Mouse (Mus musculus): Measurements from ENCODE around the gene Dnajc10.

The Dnajc10 gene

DNA sequence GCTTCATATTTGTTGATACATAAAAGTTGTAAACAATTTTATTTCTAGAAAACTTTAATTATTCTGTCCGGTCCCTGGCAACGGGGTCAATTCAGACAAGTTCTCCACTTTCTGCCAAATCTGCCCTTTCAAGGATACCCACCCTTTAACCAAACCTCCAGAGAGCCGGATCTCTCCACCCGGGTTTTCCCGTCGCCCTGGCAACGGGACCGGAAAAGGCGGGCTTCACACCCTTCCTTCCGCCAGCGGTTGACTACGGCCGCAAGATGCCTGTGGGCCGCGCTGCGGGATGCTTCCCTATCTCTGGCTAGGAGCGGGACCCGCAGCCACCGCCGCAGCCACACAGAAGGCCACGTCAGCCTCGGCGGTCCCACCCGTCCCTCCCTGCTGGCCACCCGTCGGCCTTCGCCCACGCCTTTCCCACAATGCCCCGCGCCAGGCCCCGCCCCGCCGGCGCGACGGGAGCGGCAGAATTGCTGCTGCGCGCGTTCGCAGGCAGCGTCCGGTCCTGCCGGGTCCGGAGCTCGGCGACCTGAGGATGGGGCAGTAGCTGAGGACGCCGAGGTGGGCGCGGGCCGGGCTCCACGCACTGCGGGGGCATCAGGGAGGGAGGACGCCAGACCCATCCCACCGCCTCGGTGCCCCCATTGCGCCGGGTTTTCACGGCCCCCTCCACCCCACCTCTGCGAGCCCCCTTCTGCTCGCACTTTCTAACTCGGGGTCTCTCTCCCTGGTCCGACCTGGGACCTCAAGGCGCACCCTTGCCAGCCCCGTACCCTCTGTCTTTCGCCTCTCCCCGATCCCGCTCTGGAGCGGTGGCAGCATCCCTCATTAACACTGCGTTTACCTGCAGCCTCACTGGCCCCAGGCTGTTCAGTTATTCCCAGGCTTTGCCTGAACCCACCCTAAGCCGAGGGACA lies at the start of gene Dnajc10:
Gene Dnajc10 (plus strand): TSS at position 225 of the 920 bp plus-strand sequence.
- peak; percentile 91 to 93 for DNase-seq (ENCODE audit: low spot score in 2 of 2)

GRCm38 (mm10) chr2:80266894-80267293 lies 48.4 kb upstream of the Dnajc10 start:
- DNase-seq (ENCODE audit: low spot score in 2 of 2): peak; percentile 85 to 86

- DNase-seq (ENCODE audit: low spot score in 2 of 2): no peak
Measured at GRCm38 (mm10) chr2:80268053-80268452, 47.2 kb upstream of the Dnajc10 start.

DNA sequence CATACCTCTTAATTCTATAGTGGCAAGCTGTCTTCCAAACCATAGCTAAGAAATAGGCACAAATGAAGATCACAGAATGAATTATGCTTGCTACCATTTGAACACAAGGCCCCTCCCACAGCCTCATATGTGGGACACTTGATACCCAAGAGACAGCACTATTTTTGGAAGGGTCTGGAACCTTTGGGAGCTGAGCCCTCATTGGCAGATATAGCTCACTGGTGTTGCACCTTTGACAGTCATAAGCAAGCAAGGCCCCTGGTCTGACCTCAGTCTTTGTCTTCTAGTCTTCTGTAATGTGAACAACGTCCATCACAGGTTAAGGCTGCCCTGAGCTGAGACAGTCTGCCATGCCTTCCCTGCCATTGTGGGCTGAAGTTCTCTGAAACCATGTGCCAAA lies 43.8 kb upstream of the Dnajc10 start:
- DNase-seq (ENCODE audit: low spot score in 2 of 2): no peak

DNA sequence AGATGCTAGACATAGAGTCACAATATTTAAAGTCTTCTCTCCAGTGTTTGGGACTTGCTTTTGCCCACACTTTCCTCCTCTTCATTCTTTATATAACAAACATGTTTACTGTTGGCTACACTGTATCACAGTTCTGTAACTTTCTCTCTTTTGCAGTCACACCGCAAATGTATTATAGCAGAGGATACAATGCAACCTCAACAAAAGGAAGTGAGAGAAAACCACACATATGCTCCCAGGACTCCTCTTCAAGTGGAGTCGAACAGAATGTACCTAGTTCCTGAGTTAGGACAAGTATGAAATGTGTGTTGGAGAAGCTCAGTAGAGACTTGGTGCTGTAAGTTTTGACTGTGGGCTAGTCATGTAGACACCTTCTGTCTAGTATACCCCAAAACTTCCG lies 42.2 kb upstream of the Dnajc10 start:
- no peak for DNase-seq (ENCODE audit: low spot score in 2 of 2)

DNA sequence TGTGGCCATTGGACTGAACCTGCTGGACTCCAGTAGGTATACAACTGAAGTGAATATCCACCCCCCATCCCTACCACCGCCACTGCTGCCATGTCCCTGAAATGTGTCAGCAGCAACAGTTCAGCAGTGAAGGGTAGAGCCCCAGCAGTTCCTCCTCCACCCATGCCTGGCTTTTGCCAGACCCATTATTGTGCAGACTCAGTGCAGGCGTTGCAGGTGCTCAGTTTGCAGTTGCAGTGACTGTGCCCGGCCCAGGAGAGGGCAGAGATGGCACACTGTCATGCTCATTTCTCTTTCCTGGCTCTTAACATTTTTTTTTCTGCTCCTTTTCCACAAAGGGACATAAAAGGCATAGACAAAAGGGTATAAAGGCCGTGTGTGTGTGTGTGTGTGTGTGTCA lies 41.5 kb upstream of the Dnajc10 start:
- no peak for DNase-seq (ENCODE audit: low spot score in 2 of 2)

GRCm38 (mm10) chr2:80275136-80275535 lies 40.1 kb upstream of the Dnajc10 start:
- peak; percentile 54 to 70 for DNase-seq (ENCODE audit: low spot score in 2 of 2)

DNA sequence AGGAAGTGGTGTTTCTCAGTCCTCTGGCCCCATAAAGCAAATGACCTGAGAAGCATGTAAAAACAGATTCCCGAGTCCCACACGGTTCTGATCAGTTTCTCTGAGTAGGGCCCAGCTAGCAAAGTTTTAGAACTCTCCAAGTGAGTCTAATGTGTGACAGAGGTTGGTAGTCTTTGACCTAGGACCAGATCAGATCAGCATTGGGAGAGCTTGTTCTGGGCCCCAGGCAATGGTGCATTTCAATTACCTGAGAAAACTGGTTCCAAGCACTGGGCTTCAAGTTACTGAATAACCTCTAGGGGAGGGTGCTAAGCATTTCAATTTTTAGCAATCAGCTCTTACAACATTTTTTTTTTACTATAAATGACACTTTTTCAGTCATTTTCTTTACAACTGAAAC lies 33.1 kb upstream of the Dnajc10 start:
- DNase-seq (ENCODE audit: low spot score in 2 of 2): no peak

GRCm38 (mm10) chr2:80286397-80286796 lies 28.9 kb upstream of the Dnajc10 start:
- no peak for DNase-seq (ENCODE audit: low spot score in 2 of 2)

- DNase-seq (ENCODE audit: low spot score in 2 of 2): no peak
Measured at GRCm38 (mm10) chr2:80292172-80292571, 23.1 kb upstream of the Dnajc10 start, which contains the start of gene Prdx6b. Gene Prdx6b, plus strand, starts transcription at chr2:80292472.

DNA sequence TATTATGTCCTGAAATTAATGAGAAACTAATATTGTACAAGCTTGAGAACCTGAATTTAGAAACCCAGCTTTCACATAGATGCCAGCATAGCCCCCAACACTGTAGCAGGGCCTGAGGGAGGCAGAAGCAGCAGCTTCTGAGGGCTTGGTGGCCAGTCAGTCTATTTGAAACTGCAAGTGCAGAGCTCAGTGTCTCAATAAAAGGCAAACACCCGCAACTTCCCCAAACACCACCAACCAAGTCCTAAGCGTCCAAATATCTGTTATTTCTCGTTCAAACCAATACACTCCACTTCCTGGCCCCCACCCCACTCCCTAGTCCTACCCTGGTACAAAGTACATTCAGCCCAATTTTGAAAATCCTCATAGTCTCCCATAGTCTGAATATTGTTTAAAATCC lies 16.9 kb upstream of the Dnajc10 start:
- DNase-seq (ENCODE audit: low spot score in 2 of 2): no peak

- no peak for DNase-seq (ENCODE audit: low spot score in 2 of 2)
Measured at GRCm38 (mm10) chr2:80300806-80301205, 14.5 kb upstream of the Dnajc10 start.

DNA sequence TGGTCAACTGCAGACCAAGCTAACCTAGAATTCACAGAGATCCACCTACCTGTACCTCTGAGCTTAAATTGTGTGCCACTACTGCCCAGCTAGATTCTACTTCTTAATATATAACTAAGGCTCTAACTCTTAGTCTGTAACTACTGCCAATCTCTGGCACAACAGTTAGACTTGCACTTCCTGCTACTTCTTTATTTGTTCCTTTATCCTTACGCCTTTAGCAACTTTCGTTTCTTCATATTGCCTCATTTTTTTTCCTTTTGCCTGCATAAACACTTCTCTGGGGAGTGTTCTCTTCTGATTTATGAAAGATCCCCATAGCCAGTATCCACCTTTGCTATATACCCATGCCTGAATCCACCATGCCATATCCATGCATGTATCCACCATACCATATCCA lies 11.3 kb upstream of the Dnajc10 start:
- DNase-seq (ENCODE audit: low spot score in 2 of 2): no peak

- DNase-seq (ENCODE audit: low spot score in 2 of 2): no peak
Measured at GRCm38 (mm10) chr2:80307701-80308100, 7.6 kb upstream of the Dnajc10 start.

DNA sequence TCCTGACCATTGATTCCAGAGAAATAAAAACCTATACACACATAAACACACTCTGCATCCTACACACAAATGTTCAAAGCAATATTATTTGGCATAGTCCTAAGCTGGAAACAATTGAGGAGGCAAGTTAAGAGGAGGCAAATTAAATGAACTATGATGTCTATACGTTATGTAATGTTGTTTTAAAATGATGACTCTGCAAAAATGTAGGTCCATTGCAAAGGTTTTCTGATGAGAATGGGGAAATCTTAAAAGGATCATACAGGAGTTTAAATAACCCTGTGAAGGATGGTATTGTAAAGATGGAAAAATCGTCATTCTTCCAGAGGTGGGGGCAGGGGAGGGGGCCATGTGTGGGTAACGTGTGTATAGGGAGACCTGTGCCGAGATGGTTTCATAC lies 5.5 kb upstream of the Dnajc10 start:
- no peak for DNase-seq (ENCODE audit: low spot score in 2 of 2)

- no peak for DNase-seq (ENCODE audit: low spot score in 2 of 2)
Measured at GRCm38 (mm10) chr2:80310772-80311171, 4.5 kb upstream of the Dnajc10 start.

- no peak for DNase-seq (ENCODE audit: low spot score in 2 of 2)
Measured at GRCm38 (mm10) chr2:80311350-80311749, 3.9 kb upstream of the Dnajc10 start.

- DNase-seq (ENCODE audit: low spot score in 2 of 2): no peak
Measured at GRCm38 (mm10) chr2:80314201-80314600, 1.1 kb upstream of the Dnajc10 start.

DNA sequence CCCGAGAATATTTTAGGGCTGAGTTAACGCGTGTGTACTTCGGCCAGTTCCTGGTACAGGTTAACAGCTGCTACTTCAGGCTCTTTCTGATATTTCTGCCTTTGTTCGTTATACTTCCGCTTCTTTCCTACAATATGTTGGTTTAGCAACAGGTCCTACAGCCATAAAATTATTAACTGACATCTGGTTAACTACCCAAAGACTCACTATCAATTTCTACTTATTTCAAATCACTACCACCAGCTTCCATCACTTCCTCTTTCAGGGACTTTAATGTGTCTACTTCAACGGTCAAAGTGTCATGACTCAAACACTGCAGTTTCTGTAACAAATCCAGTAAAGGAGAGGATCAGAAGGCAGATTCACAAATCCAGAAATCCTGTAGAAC lies 418 bp upstream of the Dnajc10 start:
- no peak for DNase-seq (ENCODE audit: low spot score in 2 of 2)

DNA sequence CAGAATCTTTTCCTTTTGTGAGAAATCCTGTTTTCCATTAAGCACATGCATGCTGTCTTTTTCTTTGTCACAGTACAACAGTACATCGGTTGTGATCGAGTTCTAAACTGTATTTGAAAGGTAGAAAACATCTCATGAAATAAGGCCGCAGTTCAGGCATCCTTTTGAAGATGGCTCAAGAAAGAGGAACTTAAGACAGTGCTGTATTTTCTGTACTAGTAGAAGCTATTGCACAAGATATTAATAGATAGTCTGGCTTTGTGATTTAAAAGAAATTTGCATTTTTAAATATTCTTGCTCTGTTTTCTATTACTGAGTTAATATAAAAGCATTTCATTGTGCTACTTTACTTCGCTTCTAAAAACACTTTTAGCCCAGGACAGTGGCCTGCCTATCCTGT lies 7.6 kb downstream of the Dnajc10 start:
- no peak for DNase-seq (ENCODE audit: low spot score in 2 of 2)

DNA sequence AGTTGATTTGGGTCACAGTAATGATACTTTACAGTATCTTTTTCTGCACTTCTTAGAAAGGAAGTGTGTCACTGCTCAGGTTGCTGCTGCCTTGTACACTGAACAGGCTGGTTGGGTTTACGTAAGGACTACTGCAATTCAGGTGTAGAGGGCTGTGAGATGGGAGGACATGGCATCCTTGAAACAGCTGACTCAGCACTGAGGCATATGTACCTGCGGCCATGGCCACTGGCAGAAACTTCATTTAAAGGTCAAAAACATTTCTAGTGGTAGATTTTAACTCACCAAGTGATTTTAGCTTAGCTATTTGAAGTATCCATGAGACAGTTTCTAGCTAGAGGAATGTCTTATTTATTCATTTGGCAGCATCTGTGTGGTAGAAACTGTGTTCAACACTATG lies 10.5 kb downstream of the Dnajc10 start:
- DNase-seq (ENCODE audit: low spot score in 2 of 2): no peak

GRCm38 (mm10) chr2:80327272-80327671 lies 12.0 kb downstream of the Dnajc10 start:
- no peak for DNase-seq (ENCODE audit: low spot score in 2 of 2)

DNA sequence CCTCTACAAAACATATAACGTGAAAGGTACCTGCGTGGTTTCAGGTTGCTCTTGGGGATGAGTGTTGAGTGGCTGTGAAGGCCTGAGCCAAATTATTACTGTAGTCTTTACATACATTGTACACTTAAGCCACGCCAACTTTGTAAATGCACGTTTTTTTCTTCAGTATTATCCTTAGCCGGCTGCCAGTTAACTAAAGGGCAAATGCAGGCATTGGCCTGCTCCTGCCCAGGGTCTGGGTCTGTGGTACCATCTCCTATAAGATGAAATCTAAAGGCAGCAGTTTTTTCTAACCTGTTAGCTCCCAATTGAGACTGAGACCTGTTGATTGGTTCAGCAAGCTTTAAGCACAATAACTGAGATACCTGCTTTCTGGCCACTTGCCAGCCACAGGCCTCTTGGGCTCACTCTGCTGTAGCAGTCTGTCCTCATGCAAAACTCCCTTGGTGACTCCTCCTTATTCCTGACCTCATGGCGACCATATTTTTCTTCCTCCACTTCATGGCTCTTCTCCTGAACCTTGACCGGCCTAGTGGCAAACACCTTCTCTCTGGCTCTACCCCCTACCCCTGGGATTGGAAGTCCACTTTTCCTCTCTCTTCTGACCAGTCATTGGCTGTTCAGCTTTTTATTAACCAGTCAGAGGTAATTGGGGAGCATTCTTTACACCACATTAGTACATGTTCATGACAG lies 13.8 kb downstream of the Dnajc10 start:
- DNase-seq (ENCODE audit: low spot score in 2 of 2): no peak

Data from right cerebral cortex, adult 2 months (tissue).